Mouse (Mus musculus) olfactory bulb, adult 2 months (tissue): ENCODE measurements around the gene Olfr329-ps.
"Not testable (repeated sequence)": the region's sequence is repeated elsewhere in the genome, so short reads cannot be mapped to it uniquely, and the experiment has no call there.

Source experiments
- CTCF ChIP-seq: fragments of 200-500 bp; IDR thresholded peaks from 2 replicates; pipeline ENCODE4 v1.5.1; 2012; ENCODE audit warnings: low read depth, mild to moderate bottlenecking, low read length, moderate library complexity; ENCODE audit not compliant: insufficient read depth
- POLR2A ChIP-seq: fragments of 200-500 bp; IDR thresholded peaks from 2 replicates; pipeline ENCODE4 v1.6.1; 2012; ENCODE audit warnings: mild to moderate bottlenecking, low read depth, low read length, moderate library complexity; ENCODE audit not compliant: insufficient read depth

DNA sequence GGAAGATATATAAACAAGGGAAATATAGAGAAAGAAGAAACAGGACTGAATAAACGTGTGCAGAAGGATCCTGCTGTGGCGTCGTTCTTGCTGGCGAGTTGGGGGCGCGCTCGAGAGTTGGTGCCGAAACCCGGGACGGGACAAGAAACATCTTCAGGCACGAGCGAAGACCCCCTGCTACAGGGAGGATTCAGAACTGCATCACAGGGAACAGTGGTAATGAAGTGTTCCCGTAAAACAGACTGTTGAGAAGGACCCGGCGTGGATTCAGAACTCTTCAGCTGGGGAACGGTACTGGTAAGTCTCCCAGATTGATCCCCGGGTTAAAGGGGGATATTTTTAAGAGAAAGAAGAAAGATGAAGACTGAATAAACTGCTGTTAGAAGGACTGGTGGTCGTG lies 27.3 kb downstream of the Olfr329-ps start:
- not testable (repeated sequence) for TF ChIP-seq POLR2A, CTCF
